Mouse (Mus musculus) CD4-positive, CD25-positive, alpha-beta regulatory T cell, adult 4 months (primary cell): ENCODE data around the gene Gm3278. TPM values are rescaled to one million over a fixed set of nuclear protein-coding genes. Genes with fewer than 3 reads are reported as not detected.
"Not testable (repeated sequence)": the region's sequence is repeated elsewhere in the genome, so short reads cannot be mapped to it uniquely, and the experiment has no call there.

Experiments used
- ATAC-seq: one replicate; pipeline ENCODE4 v1.8.0; 2017
- polyA plus RNA-seq, 2 experiments: library from polyadenylated mRNA; unstranded; fragments of 100-300 nt; shearing (Covaris generic); gene quantifications; one replicate each; pipeline ENCODE4 v1.2.1; 2017

The Gm3278 gene
- not detected for polyA plus RNA-seq

GRCm38 (mm10) chr14:4892116-4892515 is at the start of gene Gm3278:
TSS of gene Gm3278 (plus strand) at chr14:4892416.
- not testable (repeated sequence) for ATAC-seq

- not testable (repeated sequence) for ATAC-seq
These were observed 36.8 kb upstream of the Gm3278 start, which contains the start of gene Gm3264 for GRCm38 (mm10) chr14:4855299-4855980. TSS of gene Gm3264 (plus strand) at chr14:4855576.

Other genes with a start within 250 kb of the Gm3278 start
- gene Gm3239, start 228.2 kb upstream of the Gm3278 start, polyA plus RNA-seq, result not detected
- not detected for gene Gm7876, start 183.2 kb upstream of the Gm3278 start, polyA plus RNA-seq
- gene Gm3252, start 165.6 kb upstream of the Gm3278 start, polyA plus RNA-seq, result 10 to 100 TPM in 1 of 2 experiments, 1 to 10 TPM in 1; 9.0 to 10.4 TPM
- gene Gm9602, start 116.1 kb upstream of the Gm3278 start, polyA plus RNA-seq, result not detected
- gene Gm3269, start 54.3 kb upstream of the Gm3278 start, polyA plus RNA-seq, result not detected
- 1 to 10 TPM; 1.6 to 2.5 TPM for gene Gm3264, start 36.8 kb upstream of the Gm3278 start, polyA plus RNA-seq
- not detected for gene Gm8297, start 91.5 kb downstream of the Gm3278 start, polyA plus RNA-seq
- not detected for gene Gm3298, start 123.5 kb downstream of the Gm3278 start, polyA plus RNA-seq
- not detected for gene 4930555G01Rik, start 158.2 kb downstream of the Gm3278 start, polyA plus RNA-seq
- gene Gm8281, start 178.6 kb downstream of the Gm3278 start, polyA plus RNA-seq, result 1 to 10 TPM; 4.8 to 5.0 TPM
- not detected for gene Gm8279, start 239.1 kb downstream of the Gm3278 start, polyA plus RNA-seq